Mouse (Mus musculus): Measurements from ENCODE around the gene Ksr1.
"Not testable (repeated sequence)": the region's sequence is repeated elsewhere in the genome, so short reads cannot be mapped to it uniquely, and the experiment has no call there.

DNA sequence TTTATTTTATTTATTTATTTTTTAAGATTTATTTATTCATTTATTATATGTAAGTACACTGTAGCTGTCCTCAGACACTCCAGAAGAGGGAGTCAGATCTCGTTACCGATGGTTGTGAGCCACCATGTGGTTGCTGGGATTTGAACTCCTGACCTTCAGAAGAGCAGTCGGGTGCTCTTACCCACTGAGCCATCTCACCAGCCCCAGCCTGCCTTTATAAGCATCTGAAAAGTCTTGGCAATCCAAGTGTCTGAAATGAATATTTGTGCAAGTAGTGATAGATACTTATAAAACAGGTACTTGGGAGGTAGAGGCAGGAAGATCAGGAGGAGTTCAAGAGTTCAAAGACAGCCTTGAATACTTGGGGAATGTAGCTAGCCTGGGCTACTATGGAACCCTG lies 138.9 kb downstream of the Ksr1 start:
- TF ChIP-seq CTCF (IDR thresholded peaks at IDR 0.05; ENCODE audit: control insufficient read depth, insufficient read depth, low read length); POLR2A (IDR thresholded peaks at IDR 0.05; ENCODE audit: borderline replicate concordance, control insufficient read depth, low read depth, low read length): not testable (repeated sequence)

Data from bone marrow, adult 2 months (tissue).